Mouse (Mus musculus) heart, adult 2 months (tissue): Measurements from ENCODE around the gene Cdh10. TPM values are rescaled to one million over a fixed set of nuclear protein-coding genes. Genes with fewer than 3 reads are reported as not detected.

ENCODE experiments used
- DNase-seq, 2 experiments: peaks; one replicate each; pipeline ENCODE4 v3.0.0; 2021
- H3K27ac ChIP-seq: fragments of 200-600 bp; 2 replicates; pipeline ENCODE4 v1.8.1; 2022
- H3K27me3 ChIP-seq: fragments of 200-500 bp; 2 replicates; pipeline ENCODE4 v1.6.1; 2012; ENCODE audit warnings: mild to moderate bottlenecking, low read length, inconsistent platforms, mixed read lengths; ENCODE audit not compliant: control insufficient read depth, insufficient read depth
- H3K36me3 ChIP-seq: fragments of 200-500 bp; 2 replicates; pipeline ENCODE4 v1.6.1; 2012; ENCODE audit warnings: low read length, inconsistent platforms; ENCODE audit not compliant: control insufficient read depth, insufficient read depth
- H3K4me1 ChIP-seq: fragments of 200-500 bp; 2 replicates; pipeline ENCODE4 v1.6.1; 2011; ENCODE audit warnings: low read length; ENCODE audit not compliant: control insufficient read depth, insufficient read depth
- H3K4me3 ChIP-seq: fragments of 200-600 bp; 2 replicates; pipeline ENCODE4 v1.8.1; 2022
- H3K79me2 ChIP-seq: fragments of 200-500 bp; replicated peaks from 2 replicates; pipeline ENCODE4 v1.6.1; 2012; ENCODE audit warnings: mild to moderate bottlenecking, inconsistent platforms, low read length, moderate library complexity, mixed read lengths; ENCODE audit not compliant: control insufficient read depth, insufficient read depth
- H3K9ac ChIP-seq: fragments of 200-500 bp; 2 replicates; pipeline ENCODE4 v1.6.1; 2012; ENCODE audit warnings: low read depth, mild to moderate bottlenecking, control low read depth, inconsistent platforms, low read length, mixed read lengths
- CTCF ChIP-seq: fragments of 200-600 bp; IDR thresholded peaks from 2 replicates; pipeline ENCODE4 v1.8.1; 2022; ENCODE audit warnings: antibody characterized with exemption, mild to moderate bottlenecking, moderate library complexity
- EP300 ChIP-seq: fragments of 200-500 bp; IDR thresholded peaks from 2 replicates; pipeline ENCODE4 v1.6.1; 2011; ENCODE audit warnings: low read depth, low read length, control low read depth; ENCODE audit not compliant: insufficient read depth
- POLR2A ChIP-seq: fragments of 200-500 bp; IDR thresholded peaks from 2 replicates; pipeline ENCODE4 v1.6.1; 2011; ENCODE audit warnings: mild to moderate bottlenecking, low read depth, low read length, control low read depth; ENCODE audit not compliant: insufficient read depth
- WGBS: fragments of 180-500 bp; shearing (Covaris S2); methylation state at CpG from one replicate; pipeline ENCODE4 v1.1.7; 2018; 5-methylcytosine and 5-hydroxymethylcytosine counted together
- intact Hi-C: fragments of 180-260 bp; cut with DNase I; formaldehyde crosslinking; loops from one replicate; pipeline ENCODE4 v1.15.1; 2025
- long read RNA-seq: library from polyadenylated mRNA; stranded (forward); transcript quantifications from one replicate; pipeline ENCODE4 v2.0.0, GENCODE M21; 2021
- polyA plus RNA-seq: library from polyadenylated mRNA; depleted of rRNA; stranded (reverse); fragments of >200 nt; gene quantifications from 2 replicates; pipeline ENCODE4 v1.2.3, GENCODE M21; 2012; rRNA removed
- total RNA-seq, 2 experiments: library from RNA; stranded (reverse); gene quantifications; 2 replicates each; pipeline ENCODE4 v1.2.3; 2021

Cdh10 gene
- not detected for total RNA-seq
- 0.06 and 0.10 TPM in 2 replicates for polyA plus RNA-seq
- long read RNA-seq: 0 reads

DNA sequence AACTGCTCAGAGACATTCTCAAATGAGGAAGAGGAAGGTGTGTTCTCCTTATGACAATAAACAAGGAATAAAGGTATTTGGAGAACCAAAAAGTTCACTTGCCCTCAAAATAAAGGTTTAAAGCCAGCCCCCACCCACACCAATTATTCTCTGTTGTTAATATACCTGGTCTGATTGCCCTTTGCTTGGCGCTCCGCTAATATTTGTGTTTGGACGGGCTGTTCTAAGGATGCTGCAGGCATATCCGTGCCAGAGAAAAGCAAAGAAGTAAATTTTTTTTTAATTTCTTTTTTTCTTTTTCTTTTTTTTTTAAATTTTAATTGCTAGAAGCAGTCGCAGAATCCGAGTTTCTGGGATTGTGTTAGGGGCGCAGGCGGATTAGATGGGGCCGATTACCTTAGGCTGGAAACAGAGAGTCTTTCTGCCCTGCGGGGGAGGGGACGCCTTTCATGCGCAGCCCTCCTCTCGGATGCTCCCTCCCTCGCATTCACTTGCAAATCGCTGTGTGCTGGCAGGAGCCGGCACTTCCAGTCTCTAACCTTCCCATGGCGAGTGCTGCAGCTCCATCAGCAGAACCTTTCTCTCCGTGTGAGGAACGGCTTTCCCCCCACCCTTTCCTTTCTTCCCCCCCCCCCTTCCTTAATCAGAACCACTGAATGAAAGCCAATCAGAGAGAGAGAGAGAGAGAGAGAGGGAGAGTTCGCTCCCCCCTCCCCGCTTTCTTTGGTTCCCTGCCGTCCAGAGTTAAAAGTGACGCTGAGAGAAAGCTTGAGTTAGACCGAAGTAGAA is at the start of gene Cdh10:
Gene Cdh10, plus strand, starts transcription at position 763 of the 789 bp plus-strand sequence.
- no peaks in the 10 kb centered on the region for H3K4me1 ChIP-seq
- H3K36me3 ChIP-seq: no peaks in the 10 kb centered on the region
- no peaks in the 10 kb centered on the region for H3K27me3 ChIP-seq
- H3K4me3 ChIP-seq: no peak within 1 kb of the TSS
- no peak within 1 kb of the TSS for H3K27ac ChIP-seq
- DNase-seq: no peak
- intact Hi-C loops: no loop called here
- no peak within 1 kb of the TSS for H3K9ac ChIP-seq
- no peaks in the 10 kb centered on the region for H3K79me2 ChIP-seq
- TF ChIP-seq POLR2A (no peak), EP300 (no peak), CTCF (no peak)
- 2% methylated on average over 24 of the region's 24 CpGs for WGBS

GRCm38 (mm10) chr15:18809148-18809827 is 9.5 kb upstream of the Cdh10 start:
- no peaks in the 10 kb centered on the region for H3K79me2 ChIP-seq
- no peaks in the 10 kb centered on the region for H3K27me3 ChIP-seq
- intact Hi-C loops: no loop called here
- H3K4me3 ChIP-seq: no peak overlapping the region
- H3K27ac ChIP-seq: no peak overlapping the region
- H3K9ac ChIP-seq: no peak overlapping the region
- no peak for DNase-seq
- 82% methylated on average over 4 of the region's 4 CpGs for WGBS
- no peak for TF ChIP-seq CTCF
- TF ChIP-seq POLR2A: no peak
- no peak for TF ChIP-seq EP300
- no peaks in the 10 kb centered on the region for H3K4me1 ChIP-seq
- H3K36me3 ChIP-seq: no peaks in the 10 kb centered on the region

DNA sequence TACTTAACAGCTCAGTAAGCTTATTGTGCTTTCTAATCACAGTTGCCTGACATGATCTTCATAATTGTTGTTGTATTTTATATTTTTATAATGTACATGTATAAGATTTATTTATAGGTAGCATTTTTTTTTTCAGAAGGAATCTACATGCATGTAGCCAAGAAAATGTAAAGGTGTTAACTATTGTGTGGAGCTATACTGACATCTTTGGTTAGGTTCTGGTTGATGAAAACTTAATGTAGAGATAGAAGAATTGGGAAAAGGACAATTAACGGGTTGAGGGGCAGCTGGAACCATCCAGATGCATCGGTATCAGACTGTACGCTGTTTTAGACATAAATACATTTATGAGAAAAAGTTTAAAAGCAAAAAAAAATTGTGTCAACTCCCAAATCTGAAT is 1.0 kb upstream of the Cdh10 start:
- Histone ChIP-seq H3K36me3 (no peaks in the 10 kb centered on the region), H3K27ac (no peak overlapping the region), H3K79me2 (no peaks in the 10 kb centered on the region), H3K4me3 (no peak overlapping the region), H3K4me1 (no peaks in the 10 kb centered on the region), H3K9ac (no peak overlapping the region), H3K27me3 (no peaks in the 10 kb centered on the region)
- intact Hi-C loops: no loop called here
- 85% methylated on average over 3 of the region's 3 CpGs for whole genome bisulfite sequencing
- no peak for TF ChIP-seq EP300
- DNase-seq: no peak

DNA sequence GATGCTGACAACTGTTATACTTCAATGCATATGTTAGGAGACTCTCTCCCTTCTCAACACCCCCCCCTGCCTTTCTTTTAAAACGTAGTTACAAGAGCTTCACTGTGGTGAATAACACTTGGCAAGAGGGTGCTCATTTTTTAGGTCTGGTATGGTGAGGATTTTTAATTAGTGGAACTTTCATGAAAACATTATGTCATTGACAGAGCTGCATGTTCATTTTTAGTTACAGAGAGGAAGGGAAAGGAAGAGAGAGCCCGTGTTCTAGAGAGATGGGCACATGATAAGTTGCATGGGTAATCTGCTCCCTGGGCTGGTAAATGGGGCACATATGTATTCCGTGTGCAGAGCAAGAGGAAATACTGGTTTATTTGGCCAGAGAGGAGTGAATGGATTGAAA is 1.5 kb downstream of the Cdh10 start:
- intact Hi-C loops: loop anchor here (2.0 kb wide), 1 partner anchor 457 kb away; no protein-coding TSS in a partner anchor
- Histone ChIP-seq H3K4me1 (no peaks in the 10 kb centered on the region), H3K27ac (no peak overlapping the region), H3K79me2 (no peaks in the 10 kb centered on the region), H3K27me3 (no peaks in the 10 kb centered on the region), H3K36me3 (no peaks in the 10 kb centered on the region), H3K4me3 (no peak overlapping the region), H3K9ac (no peak overlapping the region)
- WGBS: 17% methylated on average over 3 of the region's 3 CpGs
- TF ChIP-seq POLR2A (no peak), EP300 (no peak), CTCF (no peak)
- DNase-seq: no peak

- DNase-seq: peak; percentile 46 to 62
- Histone ChIP-seq H3K4me3 (no peak overlapping the region), H3K27me3 (no peaks in the 10 kb centered on the region), H3K27ac (no peak overlapping the region), H3K9ac (no peak overlapping the region), H3K79me2 (no peaks in the 10 kb centered on the region), H3K4me1 (no peaks in the 10 kb centered on the region), H3K36me3 (no peaks in the 10 kb centered on the region)
- intact Hi-C loops: loop anchor here (2.0 kb wide), 1 partner anchor 456 kb away; no protein-coding TSS in a partner anchor
- 0 out of 2 replicates have a peak, but pooled peaks have one; percentile 21 for TF ChIP-seq EP300
- peak; percentile 95 for TF ChIP-seq CTCF
- no peak for TF ChIP-seq POLR2A
- 20% methylated on average over 10 of the region's 10 CpGs for WGBS
Observed at GRCm38 (mm10) chr15:18821114-18821756, 2.5 kb downstream of the Cdh10 start.
